Mouse (Mus musculus) CH12.LX (cell line): ENCODE data around the gene Lmntd2.
A peak's percentile ranks its signal among the peaks of the same experiment; 100 is the strongest.

Source experiments
- CHD2 ChIP-seq: IDR thresholded peaks from 2 replicates; pipeline ENCODE4 v1.6.1; 2011; ENCODE audit warnings: low read length, improper control_type of control experiment
- MYC ChIP-seq: IDR thresholded peaks from 2 replicates; pipeline ENCODE4 v1.6.1; 2011; ENCODE audit warnings: low read depth, mild to moderate bottlenecking, improper control_type of control experiment, low read length
- POLR2AphosphoS2 ChIP-seq: IDR thresholded peaks from 2 replicates; pipeline ENCODE4 v1.6.1; 2011; ENCODE audit warnings: low read depth, low read length, improper control_type of control experiment

DNA sequence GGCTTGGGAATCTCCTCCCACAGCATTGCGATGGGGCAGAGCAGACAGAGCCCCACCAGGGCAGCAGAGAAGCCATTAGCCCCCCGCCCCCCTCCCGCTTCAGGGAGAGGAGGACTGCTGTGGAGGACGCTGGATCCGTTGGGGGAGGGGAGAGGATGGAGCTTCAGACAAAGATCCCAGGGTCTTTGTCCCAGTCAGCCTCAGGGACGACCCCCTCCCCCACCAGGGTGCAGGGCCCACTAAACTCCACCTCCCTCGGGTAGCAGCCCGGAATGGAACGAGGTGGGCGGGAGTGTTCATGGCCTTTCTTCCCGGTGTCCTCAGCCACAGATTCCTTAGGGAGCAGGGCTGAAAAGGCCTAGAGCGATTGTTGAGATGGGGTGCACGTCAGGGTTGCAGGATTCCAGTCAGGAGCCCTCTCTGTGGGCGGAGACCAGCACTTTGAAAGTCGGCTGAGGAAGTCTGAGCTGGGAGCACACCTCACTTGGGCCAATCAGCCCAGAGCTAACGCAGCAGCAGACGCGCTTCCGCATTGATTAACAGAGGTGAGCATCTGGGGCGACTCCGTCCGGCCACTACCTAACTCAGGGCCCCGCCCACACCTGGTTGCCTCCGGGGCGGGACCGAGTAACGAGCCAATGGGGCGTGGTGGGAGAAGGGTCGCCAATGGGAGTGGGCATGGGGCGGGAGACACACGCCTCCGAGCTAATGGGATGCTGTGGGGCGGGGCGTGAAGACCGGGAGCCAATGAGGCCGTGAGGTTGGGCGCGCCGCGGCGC, 1.4 kb upstream of the Lmntd2 start, which contains the start of gene Rassf7:
- TF ChIP-seq MYC: no peak
- peak; percentile 66; the same call in 1 of the 2 replicates for TF ChIP-seq CHD2
- no peak for TF ChIP-seq POLR2AphosphoS2
